Mouse (Mus musculus): ENCODE measurements at regions not wholly inside any gene's neighbourhood (a gene's known extent, or its start where the extent isn't known, plus 50 kb on each side); places are given as distances from the start of the nearest gene placed in this dataset.

- DNase-seq: no peak
Observed at GRCm38 (mm10) chr1:151088535-151089125, 93.7 kb upstream of the Gm47985 start.

GRCm38 (mm10) chr1:151092035-151092434 lies 90.3 kb upstream of the Gm47985 start:
- no peak for DNase-seq

- no peak for DNase-seq
Observed at GRCm38 (mm10) chr1:151095344-151096050, 86.8 kb upstream of the Gm47985 start.

- DNase-seq: no peak
Observed at GRCm38 (mm10) chr1:151096079-151096478, 86.3 kb upstream of the Gm47985 start.

GRCm38 (mm10) chr1:151097506-151097905 lies 84.8 kb upstream of the Gm47985 start:
- no peak for DNase-seq

GRCm38 (mm10) chr1:151098763-151099162 lies 83.6 kb upstream of the Gm47985 start:
- no peak for DNase-seq

GRCm38 (mm10) chr1:151100565-151101483 lies 81.5 kb upstream of the Gm47985 start:
- no peak for DNase-seq

GRCm38 (mm10) chr1:151101516-151101915 lies 80.8 kb upstream of the Gm47985 start:
- DNase-seq: no peak

GRCm38 (mm10) chr1:151102061-151102460 lies 80.3 kb upstream of the Gm47985 start:
- DNase-seq: no peak

- DNase-seq: no peak
Observed at GRCm38 (mm10) chr1:151102646-151103391, 79.5 kb upstream of the Gm47985 start.

- DNase-seq: no peak
Observed at GRCm38 (mm10) chr1:151103522-151104037, 78.8 kb upstream of the Gm47985 start.

- DNase-seq: no peak
Observed at GRCm38 (mm10) chr1:151104346-151104745, 78.0 kb upstream of the Gm47985 start.

GRCm38 (mm10) chr1:151104806-151105205 lies 77.5 kb upstream of the Gm47985 start:
- DNase-seq: no peak

GRCm38 (mm10) chr1:151105251-151105650 lies 77.1 kb upstream of the Gm47985 start:
- peak; percentile 34 for DNase-seq

- no peak for DNase-seq
Observed at GRCm38 (mm10) chr1:151107401-151107800, 74.9 kb upstream of the Gm47985 start.

- no peak for DNase-seq
Observed at GRCm38 (mm10) chr1:151109333-151109732, 73.0 kb upstream of the Gm47985 start.

- no peak for DNase-seq
Observed at GRCm38 (mm10) chr1:151110412-151110811, 71.9 kb upstream of the Gm47985 start.

- DNase-seq: no peak
Observed at GRCm38 (mm10) chr1:151111683-151112082, 70.7 kb upstream of the Gm47985 start.

- no peak for DNase-seq
Observed at GRCm38 (mm10) chr1:151112390-151112789, 69.9 kb upstream of the Gm47985 start.

GRCm38 (mm10) chr1:151113199-151113598 lies 69.1 kb upstream of the Gm47985 start:
- DNase-seq: no peak

GRCm38 (mm10) chr1:151118530-151118929 lies 63.8 kb upstream of the Gm47985 start:
- no peak for DNase-seq

GRCm38 (mm10) chr1:151118982-151119381 lies 63.4 kb upstream of the Gm47985 start:
- no peak for DNase-seq
